Mouse (Mus musculus) limb, embryonic 14.5 days (tissue): ENCODE measurements around the gene Neo1. TPM values are rescaled to one million over a fixed set of nuclear protein-coding genes. Genes with fewer than 3 reads are reported as not detected.

Experiments
- ATAC-seq: fragments of 200-750 bp; cut with Nextera tagmentation; 2 replicates; pipeline ENCODE4 v1.8.0; 2017; ENCODE audit warnings: low read depth, moderate number of reproducible peaks, moderate TSS enrichment; ENCODE audit not compliant: low FRiP score
- DNase-seq: peaks from one replicate; pipeline ENCODE4 v3.0.0-alpha.2; 2015; ENCODE audit warnings: low spot score
- H3K27ac ChIP-seq: fragments of 300-500 bp; sonication (generic); replicated peaks from 2 replicates; pipeline ENCODE4 v1.5.1; 2014; ENCODE audit warnings: low read depth, mild to moderate bottlenecking, low read length, moderate library complexity, mixed read lengths
- H3K27me3 ChIP-seq: fragments of 300-500 bp; sonication (generic); 2 replicates; pipeline ENCODE4 v1.6.1; 2014; ENCODE audit warnings: low read length, mixed read lengths; ENCODE audit not compliant: control insufficient read depth, insufficient read depth
- H3K36me3 ChIP-seq: fragments of 300-500 bp; sonication (generic); 2 replicates; pipeline ENCODE4 v1.6.1; 2014; ENCODE audit warnings: mild to moderate bottlenecking, low read length, moderate library complexity, mixed read lengths; ENCODE audit not compliant: control insufficient read depth, insufficient read depth
- H3K4me1 ChIP-seq: fragments of 300-500 bp; sonication (generic); 2 replicates; pipeline ENCODE4 v1.6.1; 2014; ENCODE audit warnings: antibody characterized with exemption, low read length, mixed read lengths; ENCODE audit not compliant: control insufficient read depth, insufficient read depth
- H3K4me2 ChIP-seq: fragments of 300-500 bp; sonication (generic); replicated peaks from 2 replicates; pipeline ENCODE4 v1.6.1; 2014; ENCODE audit warnings: low read depth, mild to moderate bottlenecking, low read length, moderate library complexity; ENCODE audit not compliant: severe bottlenecking
- H3K4me3 ChIP-seq: fragments of 300-500 bp; sonication (generic); replicated peaks from 2 replicates; pipeline ENCODE4 v1.5.1; 2014; ENCODE audit warnings: low read length
- H3K9ac ChIP-seq: fragments of 300-500 bp; sonication (generic); 2 replicates; pipeline ENCODE4 v1.6.1; 2014; ENCODE audit warnings: mild to moderate bottlenecking, low read depth, low read length, moderate library complexity; ENCODE audit not compliant: severe bottlenecking
- H3K9me3 ChIP-seq: fragments of 300-500 bp; sonication (generic); 2 replicates; pipeline ENCODE4 v1.6.1; 2016; ENCODE audit warnings: low read length; ENCODE audit not compliant: control insufficient read depth
- POLR2A ChIP-seq: fragments of 200-500 bp; IDR thresholded peaks from 2 replicates; pipeline ENCODE4 v1.8.0; 2012; ENCODE audit warnings: inconsistent platforms, mild to moderate bottlenecking, moderate library complexity, borderline replicate concordance; ENCODE audit not compliant: insufficient read depth, insufficient read length; ENCODE audit errors: extremely low read depth
- WGBS: fragments of 180-500 bp; shearing (Covaris S2); extraction: QIAGEN DNeasy Blood & Tissue Kit; methylation state at CpG from one replicate; pipeline ENCODE4 v1.1.7; 2014; 5-methylcytosine and 5-hydroxymethylcytosine counted together
- polyA plus RNA-seq, 2 experiments: library from polyadenylated mRNA; depleted of rRNA in 1 of 2; stranded (reverse) in 1 of 2; unstranded in 1 of 2; fragments of >200 nt; fragmentation: Nextera tagmentation in 1 of 2; extraction: Ambion mirVana in 1 of 2; gene quantifications; 2 replicates each; pipeline versions ENCODE4 v1.2.1 to v1.2.3; 2012 to 2014

Gene Neo1
- polyA plus RNA-seq, 2 experiments = 57.1 to 83.5 TPM

DNA sequence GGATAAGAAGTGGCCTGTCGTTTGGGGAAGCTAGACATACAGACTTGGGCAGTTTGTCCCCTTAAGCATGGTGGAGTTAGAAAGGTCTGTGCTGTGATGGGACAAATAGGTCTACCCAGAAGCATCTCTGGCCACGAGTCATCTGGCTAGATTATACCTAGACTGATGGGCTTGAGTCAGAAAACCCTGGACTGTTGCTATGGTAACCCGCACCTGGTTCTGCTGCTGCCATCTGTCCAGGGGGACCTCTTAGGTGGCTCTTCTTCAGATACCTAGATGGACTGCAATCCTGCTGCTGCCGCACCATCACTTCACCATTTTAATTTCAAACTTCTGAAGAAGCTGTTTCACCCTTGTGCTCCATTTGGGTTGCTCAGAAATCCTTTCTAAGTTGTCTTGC lies 34.0 kb upstream of the Neo1 start:
- 79% methylated on average over 4 of the region's 4 CpGs for WGBS
- H3K27me3 ChIP-seq = no peaks in the 10 kb centered on the region
- H3K27ac ChIP-seq = no peak overlapping the region
- TF ChIP-seq POLR2A = no peak
- H3K9me3 ChIP-seq = no peaks in the 10 kb centered on the region
- no peak overlapping the region for H3K9ac ChIP-seq
- DNase-seq (no peak), ATAC-seq (no peak)
- H3K4me2 ChIP-seq = no peak overlapping the region
- H3K4me1 ChIP-seq = peaks cover 45% of the 10 kb centered on the region
- H3K4me3 ChIP-seq = no peak overlapping the region
- no peaks in the 10 kb centered on the region for H3K36me3 ChIP-seq

DNA sequence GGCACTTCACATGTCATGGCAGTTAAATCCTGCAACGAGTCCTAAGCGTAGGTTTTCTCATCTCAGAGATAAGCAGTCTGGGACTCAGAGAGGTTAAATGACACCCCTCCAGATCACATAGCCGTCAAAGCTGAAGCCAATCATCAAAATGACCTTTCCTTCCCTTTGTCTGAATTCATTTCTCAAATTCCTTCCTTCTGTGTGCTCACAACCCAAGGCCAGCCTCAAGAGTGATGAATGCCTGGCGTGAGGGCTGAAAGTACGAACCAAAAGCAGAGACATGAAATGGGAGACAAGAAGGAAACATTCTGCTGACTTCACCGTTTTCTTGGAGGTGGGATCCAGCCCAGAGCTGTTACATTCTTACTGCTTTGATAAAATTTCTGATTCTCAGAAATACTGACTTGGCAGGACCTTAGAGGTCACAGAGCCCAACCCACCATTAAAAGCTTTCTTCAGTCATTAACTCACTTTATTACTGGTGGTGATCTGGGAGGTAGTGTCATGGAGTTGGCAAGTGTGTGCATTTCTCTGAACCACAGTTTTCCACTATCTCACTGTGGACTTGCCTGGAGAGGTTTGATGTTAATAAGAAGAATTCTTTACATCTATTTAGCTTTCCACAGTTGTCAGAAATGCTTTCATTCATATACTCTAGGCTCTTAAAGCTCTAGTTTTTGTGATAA lies 29.5 kb upstream of the Neo1 start:
- DNase-seq (peak; percentile 57), ATAC-seq (peak; percentile 60)
- WGBS = 28% methylated on average over 6 of the region's 6 CpGs

DNA sequence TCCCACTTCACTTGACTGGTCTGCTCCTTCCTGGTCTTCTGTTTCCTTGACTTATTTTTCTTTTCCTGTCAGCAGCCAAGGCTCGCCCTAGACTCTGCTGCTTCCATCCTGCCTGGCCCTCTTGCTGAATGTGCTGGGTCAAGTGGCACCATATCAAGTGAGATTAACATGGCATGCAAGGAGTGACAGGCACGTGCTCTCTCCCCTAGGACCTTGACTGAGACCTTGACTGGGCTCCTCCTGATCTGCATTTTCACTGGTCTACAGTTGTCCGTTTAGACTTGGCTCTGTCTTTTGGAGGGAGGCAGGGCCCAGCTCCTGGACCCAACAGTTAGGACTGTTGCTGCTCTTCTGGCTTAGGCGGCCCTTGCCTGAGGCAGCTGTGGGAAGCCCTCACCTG lies 26.2 kb upstream of the Neo1 start:
- no peak overlapping the region for H3K9ac ChIP-seq
- no peaks in the 10 kb centered on the region for H3K36me3 ChIP-seq
- H3K4me1 ChIP-seq = peaks cover 24% of the 10 kb centered on the region
- TF ChIP-seq POLR2A = no peak
- H3K27me3 ChIP-seq = no peaks in the 10 kb centered on the region
- no peak overlapping the region for H3K27ac ChIP-seq
- H3K9me3 ChIP-seq = no peaks in the 10 kb centered on the region
- no peak overlapping the region for H3K4me2 ChIP-seq
- ATAC-seq (no peak), DNase-seq (no peak)
- H3K4me3 ChIP-seq = no peak overlapping the region
- 69% methylated on average over 4 of the region's 4 CpGs for WGBS

More for the DNA sequence above, 29.5 kb upstream of the Neo1 start:
- Histone ChIP-seq H3K27ac (peak overlapping the region; percentile 53), H3K9me3 (no peaks in the 10 kb centered on the region), H3K4me2 (no peak overlapping the region), H3K4me3 (no peak overlapping the region), H3K36me3 (no peaks in the 10 kb centered on the region), H3K27me3 (no peaks in the 10 kb centered on the region), H3K4me1 (peaks cover 29% of the 10 kb centered on the region), H3K9ac (no peak overlapping the region)
- TF ChIP-seq POLR2A = no peak

DNA sequence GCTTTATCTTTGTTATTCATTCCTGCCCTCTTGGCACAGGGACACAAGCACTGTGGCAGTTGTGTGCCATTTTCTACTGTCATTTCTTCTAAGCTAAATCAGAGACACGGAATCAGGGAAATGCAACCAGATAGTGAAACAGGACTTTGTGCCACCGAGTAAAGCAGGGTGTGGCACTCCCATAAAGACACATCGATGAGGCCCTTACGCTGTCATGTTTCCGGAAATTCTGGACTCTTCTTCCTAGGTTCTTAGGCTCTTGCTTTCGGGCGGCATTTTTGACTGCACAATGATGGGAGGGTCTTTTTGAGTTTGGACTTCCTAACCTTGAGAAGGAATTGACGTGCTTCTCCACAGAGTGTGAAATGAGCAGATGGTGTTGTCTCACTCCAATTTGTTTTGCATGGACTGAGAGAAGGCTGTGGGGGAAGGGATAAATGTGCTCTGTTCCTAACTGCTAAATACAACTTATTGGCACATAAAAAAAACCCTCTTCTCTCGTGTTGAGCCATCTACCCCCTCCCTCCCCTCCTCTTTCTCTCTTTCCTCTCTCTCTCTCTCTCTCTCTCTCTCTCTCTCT lies 23.9 kb upstream of the Neo1 start:
- 76% methylated on average over 9 of the region's 9 CpGs for WGBS
- Histone ChIP-seq H3K27me3 (no peaks in the 10 kb centered on the region), H3K27ac (no peak overlapping the region), H3K4me2 (no peak overlapping the region), H3K4me3 (no peak overlapping the region), H3K9ac (no peak overlapping the region), H3K4me1 (0 out of 2 replicates have a peak, but pooled peaks cover 5% of the 10 kb centered on the region), H3K9me3 (no peaks in the 10 kb centered on the region), H3K36me3 (no peaks in the 10 kb centered on the region)
- DNase-seq = no peak
- no peak for TF ChIP-seq POLR2A
- no peak for ATAC-seq

DNA sequence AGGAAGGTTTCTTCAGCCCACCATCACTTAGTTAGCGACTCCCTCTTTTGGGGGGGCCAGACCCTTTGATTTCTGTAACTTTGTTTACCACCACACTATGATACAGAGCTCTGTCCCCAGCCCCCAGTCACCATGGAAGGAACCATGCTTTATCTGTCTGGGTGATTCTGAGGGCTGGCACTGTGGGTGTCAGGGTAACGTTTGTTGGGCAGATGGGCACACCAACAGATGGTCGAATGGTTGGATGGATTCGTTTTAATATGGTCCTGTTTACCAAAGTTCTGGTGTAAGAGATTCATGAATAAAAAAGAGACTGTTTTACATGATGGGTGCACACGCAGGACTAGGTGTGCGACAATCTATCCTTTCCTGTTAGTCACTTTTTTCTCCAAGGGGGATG lies 22.9 kb upstream of the Neo1 start:
- DNase-seq (no peak), ATAC-seq (no peak)
- 92% methylated on average over 6 of the region's 6 CpGs for WGBS
- Histone ChIP-seq H3K4me1 (0 out of 2 replicates have a peak, but pooled peaks cover 5% of the 10 kb centered on the region), H3K36me3 (no peaks in the 10 kb centered on the region), H3K9ac (no peak overlapping the region), H3K9me3 (no peaks in the 10 kb centered on the region), H3K27ac (no peak overlapping the region), H3K4me2 (no peak overlapping the region), H3K27me3 (no peaks in the 10 kb centered on the region), H3K4me3 (no peak overlapping the region)
- TF ChIP-seq POLR2A = no peak
